Mouse (Mus musculus) thymus, adult 2 months (tissue): ENCODE measurements around the gene Txnrd2.

Experiments
- CTCF ChIP-seq: fragments of 200-500 bp; IDR thresholded peaks from 2 replicates; pipeline ENCODE4 v1.5.1; 2012; ENCODE audit warnings: mild to moderate bottlenecking, control low read depth, low read length, moderate library complexity, borderline replicate concordance; ENCODE audit not compliant: control insufficient read depth, poor library complexity, insufficient read depth; ENCODE audit errors: extremely low read depth
- POLR2A ChIP-seq: fragments of 200-500 bp; IDR thresholded peaks from 2 replicates; pipeline ENCODE4 v1.6.1; 2012; ENCODE audit warnings: mild to moderate bottlenecking, low read length, control low read depth, moderate library complexity; ENCODE audit not compliant: control insufficient read depth, poor library complexity, insufficient read depth; ENCODE audit errors: extremely low read depth

DNA sequence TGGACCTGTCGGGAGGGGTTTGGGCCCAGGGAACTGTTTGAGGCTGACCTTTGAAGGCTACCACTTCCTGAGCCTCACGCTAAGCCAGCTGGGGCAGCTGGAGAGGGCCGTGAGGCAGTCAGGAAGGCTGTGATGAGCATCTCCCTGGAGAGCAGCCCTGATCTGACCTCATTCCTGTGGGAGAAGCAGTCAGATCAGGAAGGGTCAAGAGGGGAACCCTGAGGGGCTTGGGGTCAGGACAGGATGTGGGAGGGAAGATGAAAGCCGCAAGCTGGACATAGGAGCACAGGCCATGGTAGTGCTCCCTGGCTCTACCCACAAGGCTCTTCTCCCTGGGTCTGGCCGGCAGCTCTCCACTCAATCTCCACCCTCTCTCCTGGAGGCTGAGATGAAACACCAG lies 27.7 kb downstream of the Txnrd2 start:
- TF ChIP-seq CTCF = no peak
- no peak for TF ChIP-seq POLR2A
